Mouse (Mus musculus): Measurements from ENCODE around the gene Rrnad1.

GRCm38 (mm10) chr3:87947811-87948199, 17.3 kb upstream of the Rrnad1 start:
- no peak for TF ChIP-seq CTCF (IDR thresholded peaks at IDR 0.05 in 2 of 3, conservative IDR thresholded peaks at IDR 0.05 in 1 of 3; ENCODE audit: control insufficient read depth in 1 of 3, insufficient read depth in 1 of 3, low read depth in 2 of 3, low read length in 3 of 3, poor library complexity in 1 of 3, severe bottlenecking in 1 of 3)
- no peak for TF ChIP-seq BHLHE40 (IDR thresholded peaks at IDR 0.05; ENCODE audit: borderline replicate concordance, low read depth, low read length)
- TF ChIP-seq TAL1 (IDR thresholded peaks at IDR 0.05; ENCODE audit: low read length) = no peak
- TF ChIP-seq EP300 (IDR thresholded peaks at IDR 0.05; ENCODE audit: low read depth in 1 of 2, low read length in 2 of 2) = no peak
- TF ChIP-seq CHD2 (IDR thresholded peaks at IDR 0.05; ENCODE audit: low read length) = no peak
